Mouse (Mus musculus) mesoderm, embryonic 11.5 days (tissue): ENCODE data around the gene Ss18l1.

Source experiments
- DNase-seq: peaks from one replicate; pipeline ENCODE4 v3.0.0-alpha.2; 2012; ENCODE audit warnings: low read depth, low spot score

Gene Ss18l1

GRCm38 (mm10) chr2:180040406-180040805 lies 1.9 kb upstream of the Ss18l1 start:
- no peak for DNase-seq

DNA sequence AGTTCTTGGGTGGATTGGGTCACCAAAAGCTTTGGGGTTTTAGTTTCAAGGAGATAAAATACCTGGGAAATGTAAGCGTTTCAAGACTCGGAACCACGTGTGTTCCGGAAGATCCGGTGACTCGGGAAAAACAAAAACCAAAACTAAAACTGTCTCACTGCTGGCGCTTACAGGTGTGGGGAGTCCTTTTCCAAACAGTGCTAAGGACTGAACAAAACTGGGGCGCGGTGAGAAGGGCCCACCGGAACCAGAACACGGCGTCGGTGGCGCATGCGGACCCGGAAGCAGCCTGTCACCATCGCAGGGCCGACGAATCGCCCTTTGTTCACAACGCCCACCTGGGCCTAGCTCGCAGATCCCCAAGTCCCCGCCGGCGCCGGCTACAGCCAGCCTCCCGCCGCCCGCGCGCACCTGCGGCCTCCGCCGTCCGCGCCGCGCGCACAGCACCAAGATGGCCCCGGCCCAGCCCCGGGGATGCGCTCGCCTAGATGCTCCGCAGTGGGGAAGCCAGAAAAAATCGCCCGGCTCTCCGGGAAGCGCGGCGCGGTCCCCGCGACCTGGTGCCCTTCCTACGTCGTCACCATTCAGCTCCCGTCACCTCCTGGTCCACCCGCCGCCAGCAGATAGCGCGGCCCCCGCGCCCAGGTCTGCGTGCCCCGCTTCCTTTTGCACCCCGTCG lies 593 bp upstream of the Ss18l1 start:
- DNase-seq: peak; percentile 40

GRCm38 (mm10) chr2:180042858-180043515 lies 678 bp downstream of the Ss18l1 start:
- peak; percentile 78 for DNase-seq

GRCm38 (mm10) chr2:180045283-180045682 lies 3.0 kb downstream of the Ss18l1 start:
- peak; percentile 56 for DNase-seq

- DNase-seq: no peak
Measured at GRCm38 (mm10) chr2:180047580-180047979, 5.3 kb downstream of the Ss18l1 start.

DNA sequence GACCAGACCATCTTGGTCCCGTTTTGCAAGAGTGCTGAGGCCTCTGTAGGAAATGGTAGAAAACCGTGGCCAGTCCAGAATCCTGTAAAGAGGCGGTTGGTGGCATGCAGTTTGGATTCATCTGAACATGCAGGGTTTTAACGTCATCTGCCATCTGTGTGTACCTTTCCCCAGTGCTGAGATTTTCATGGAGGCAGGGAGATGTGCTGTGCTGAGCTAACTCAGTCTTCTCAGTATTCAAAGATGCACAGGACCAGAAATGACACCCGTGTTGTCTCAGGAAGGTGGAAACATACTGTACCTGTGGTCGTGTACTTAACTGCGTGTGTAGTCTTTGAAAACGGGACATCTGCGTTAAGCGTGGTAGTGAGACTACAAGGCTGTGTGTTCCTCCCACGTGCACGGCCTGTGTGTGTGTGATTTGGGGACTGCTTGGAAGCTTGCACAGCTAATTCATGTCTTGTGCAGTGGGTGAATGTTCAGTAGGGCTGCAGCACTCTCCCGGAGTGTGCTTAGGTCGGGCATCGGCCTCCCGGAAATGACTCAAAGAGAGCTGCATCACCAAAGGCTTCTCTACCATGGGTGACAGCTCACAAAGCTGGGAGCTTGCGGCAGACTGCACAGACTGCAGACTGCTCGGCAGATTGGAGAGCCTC lies 5.8 kb downstream of the Ss18l1 start:
- DNase-seq: no peak

DNA sequence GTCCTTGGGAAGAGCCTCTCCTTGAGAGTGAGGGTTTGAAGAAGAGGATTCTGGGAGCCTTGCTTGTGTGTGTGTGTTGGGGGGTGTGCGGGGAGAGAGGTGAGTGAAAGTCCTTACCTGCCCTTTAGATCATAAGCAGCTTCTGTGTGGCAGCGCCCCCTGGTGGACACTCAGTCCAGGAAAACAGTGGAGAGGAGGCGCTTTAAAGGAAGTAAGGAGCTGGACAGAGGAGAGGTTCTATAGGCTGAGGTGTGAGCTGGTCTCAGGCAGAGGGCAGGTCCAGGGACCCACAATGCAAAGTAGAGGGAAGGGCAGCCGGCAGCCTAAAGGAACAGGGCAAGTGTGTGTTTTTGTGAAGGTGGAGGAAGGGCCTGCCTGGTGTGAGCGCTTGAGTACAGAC lies 8.7 kb downstream of the Ss18l1 start:
- DNase-seq: peak; percentile 82

- no peak for DNase-seq
Measured at GRCm38 (mm10) chr2:180051986-180052733, 9.9 kb downstream of the Ss18l1 start.

DNA sequence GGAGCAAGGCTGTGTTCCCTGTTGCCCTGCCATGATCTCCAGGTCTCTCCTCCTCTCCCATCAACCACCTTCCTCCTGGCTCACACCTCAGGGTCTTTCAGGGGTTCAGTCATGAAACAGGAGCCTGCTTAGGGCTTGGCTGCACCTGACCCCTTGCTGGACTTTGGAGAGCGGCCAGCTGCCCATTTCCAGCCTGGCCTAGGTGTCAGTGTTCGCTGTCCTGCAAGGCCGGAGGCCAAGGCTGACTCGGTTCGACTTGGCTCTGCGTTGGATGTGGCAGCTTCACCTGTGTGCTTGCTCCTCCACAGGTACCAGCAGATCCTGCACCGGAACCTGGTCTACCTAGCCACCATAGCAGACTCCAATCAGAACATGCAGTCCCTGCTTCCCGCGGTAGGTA lies 10.7 kb downstream of the Ss18l1 start:
- DNase-seq: no peak

GRCm38 (mm10) chr2:180063338-180064131 lies 21.2 kb downstream of the Ss18l1 start:
- no peak for DNase-seq

DNA sequence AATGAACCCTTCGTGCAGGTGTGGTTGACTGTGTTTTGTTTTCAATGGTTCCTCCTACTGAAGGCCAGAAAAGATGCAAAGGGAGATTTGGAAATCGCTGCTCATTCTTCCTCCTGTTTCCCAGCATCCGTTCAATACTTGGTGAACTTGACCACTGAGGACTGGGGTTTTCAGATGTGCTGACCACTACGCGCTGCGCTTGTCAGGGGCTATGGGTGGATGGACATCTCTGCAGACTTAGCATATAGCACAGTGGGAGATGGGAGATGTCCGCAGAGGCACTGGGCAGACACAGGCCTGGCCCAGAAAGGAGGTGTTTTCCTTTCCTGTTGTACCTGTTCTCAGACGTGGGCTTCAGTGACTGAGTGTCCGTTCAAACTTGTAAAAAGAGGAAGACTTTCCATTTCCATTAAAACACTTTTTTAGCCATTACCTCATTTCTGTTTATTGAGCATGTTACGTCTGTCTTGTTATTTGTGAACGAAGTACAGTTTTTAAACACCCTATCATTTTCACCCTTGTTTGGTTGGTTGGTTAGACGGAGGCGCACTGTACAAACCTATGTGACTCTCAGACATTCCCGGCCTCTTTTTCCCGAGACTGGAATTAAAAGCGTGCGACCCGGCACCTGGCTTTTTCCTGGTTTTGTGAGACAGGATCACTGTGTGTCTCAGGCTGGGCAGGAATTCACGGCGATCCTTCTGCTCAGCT lies 27.6 kb downstream of the Ss18l1 start:
- DNase-seq: no peak

DNA sequence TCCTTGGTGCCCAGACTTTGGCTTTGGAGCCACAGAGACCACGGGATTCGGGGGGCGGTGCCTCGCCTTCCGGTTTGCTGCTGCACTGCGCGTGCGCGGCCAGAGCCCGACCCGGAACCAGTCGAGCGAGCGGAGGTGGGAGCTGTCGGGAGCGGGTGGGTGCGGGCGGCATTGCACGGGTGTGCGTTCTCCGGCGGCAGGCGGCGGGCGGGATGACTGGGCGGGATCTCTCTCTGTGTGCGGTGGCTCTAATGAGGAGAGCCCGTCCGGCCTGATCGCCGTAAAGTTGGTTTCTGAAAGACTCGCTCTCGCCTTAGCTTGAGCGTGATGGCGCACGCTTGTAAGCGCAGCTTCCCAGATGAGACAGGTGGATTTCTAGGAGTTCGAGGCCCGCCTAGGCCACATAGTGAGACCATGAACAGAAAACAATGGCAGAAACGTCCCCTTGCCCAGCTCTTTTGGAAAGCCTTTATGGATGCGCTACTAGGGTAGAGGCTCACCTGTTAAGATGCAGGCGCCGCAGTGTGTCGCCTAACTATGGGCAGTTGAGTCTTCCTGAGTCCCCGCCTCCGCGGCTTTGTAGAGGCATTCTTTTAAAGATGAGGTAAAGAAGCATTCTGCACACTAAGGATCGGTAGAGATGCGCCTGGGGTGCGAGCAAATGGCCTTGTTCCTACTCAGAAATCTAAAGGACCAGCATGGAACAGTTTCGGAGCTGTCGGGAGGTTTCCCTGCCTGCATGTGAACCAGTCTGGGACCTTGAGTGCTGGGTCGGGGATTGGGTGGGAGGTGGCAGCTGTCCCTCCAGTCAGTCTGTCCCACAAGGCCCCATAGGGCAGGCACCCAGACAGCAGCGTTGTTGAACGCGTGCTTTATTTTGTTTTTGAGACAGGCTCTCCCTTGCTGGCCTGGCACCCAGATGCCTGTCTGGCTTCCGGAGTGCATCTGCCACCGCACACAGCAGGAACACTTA lies 28.5 kb downstream of the Ss18l1 start, which contains the start of gene Mtg2:
Gene Mtg2, plus strand, starts transcription at position 108 of the 973 bp plus-strand sequence.
- DNase-seq: peak; percentile 94

- no peak for DNase-seq
Measured at GRCm38 (mm10) chr2:180071671-180072070, 29.4 kb downstream of the Ss18l1 start.

GRCm38 (mm10) chr2:180072886-180073285 lies 30.6 kb downstream of the Ss18l1 start:
- no peak for DNase-seq

DNA sequence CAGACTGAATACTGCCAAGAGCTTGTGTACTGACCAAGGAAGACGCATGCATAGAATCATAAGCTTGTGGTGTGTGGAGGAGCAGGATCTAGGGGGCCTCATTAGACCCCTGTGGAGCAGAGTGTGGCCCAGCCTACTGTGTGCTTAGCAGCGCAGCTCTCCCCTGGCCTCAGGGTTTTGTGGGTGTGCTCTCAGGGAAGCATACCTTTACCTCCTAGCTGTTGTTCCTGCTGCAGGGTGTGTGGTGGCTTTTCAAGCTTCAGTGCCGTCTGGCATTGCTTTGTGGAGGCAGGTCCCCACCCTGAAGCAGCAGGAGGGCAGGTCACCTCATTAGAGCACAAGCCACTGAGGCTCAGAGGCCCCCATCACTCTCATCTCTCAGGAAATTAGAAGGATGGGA lies 35.3 kb downstream of the Ss18l1 start:
- DNase-seq: no peak

GRCm38 (mm10) chr2:180080680-180081079 lies 38.4 kb downstream of the Ss18l1 start:
- DNase-seq: no peak

GRCm38 (mm10) chr2:180083063-180083462 lies 40.8 kb downstream of the Ss18l1 start:
- no peak for DNase-seq

- no peak for DNase-seq
Measured at GRCm38 (mm10) chr2:180084565-180084964, 42.3 kb downstream of the Ss18l1 start.

- DNase-seq: no peak
Measured at GRCm38 (mm10) chr2:180085926-180086636, 43.8 kb downstream of the Ss18l1 start.
